Mouse (Mus musculus): ENCODE data around the gene Tpcn2. TPM values are rescaled to one million over a fixed set of nuclear protein-coding genes. Genes with fewer than 3 reads are reported as not detected.

Tpcn2 gene
- polyA plus RNA-seq, 1 experiment from 2014 or later = 2.4 TPM

GRCm38 (mm10) chr7:145139100-145139499 is 144.7 kb downstream of the Tpcn2 start:
- DNase-seq (ENCODE audit: low spot score) (no peak), ATAC-seq (replicated peaks; ENCODE audit: low FRiP score) (no peak)
- WGBS = 85% methylated on average over 1 of the region's 1 CpGs
- H3K9ac ChIP-seq (ENCODE audit: low read length) = no peak overlapping the region
- no peaks in the 10 kb centered on the region; the same call in 1 of the 2 replicates for H3K9me3 ChIP-seq (ENCODE audit: control insufficient read depth, low read length)
- H3K4me2 ChIP-seq (ENCODE audit: low read depth, low read length, severe bottlenecking) = no peak overlapping the region
- no peaks in the 10 kb centered on the region for H3K36me3 ChIP-seq (ENCODE audit: control insufficient read depth, insufficient read depth, low read length)
- no peaks in the 10 kb centered on the region for H3K4me1 ChIP-seq (replicated peaks; ENCODE audit: control insufficient read depth, insufficient read depth, low read length)
- H3K27ac ChIP-seq (ENCODE audit: low read depth, low read length) = no peak overlapping the region
- no peaks in the 10 kb centered on the region for H3K27me3 ChIP-seq (ENCODE audit: control insufficient read depth, insufficient read depth, low read length)
- H3K4me3 ChIP-seq (ENCODE audit: low read depth, low read length) = no peak overlapping the region

DNA sequence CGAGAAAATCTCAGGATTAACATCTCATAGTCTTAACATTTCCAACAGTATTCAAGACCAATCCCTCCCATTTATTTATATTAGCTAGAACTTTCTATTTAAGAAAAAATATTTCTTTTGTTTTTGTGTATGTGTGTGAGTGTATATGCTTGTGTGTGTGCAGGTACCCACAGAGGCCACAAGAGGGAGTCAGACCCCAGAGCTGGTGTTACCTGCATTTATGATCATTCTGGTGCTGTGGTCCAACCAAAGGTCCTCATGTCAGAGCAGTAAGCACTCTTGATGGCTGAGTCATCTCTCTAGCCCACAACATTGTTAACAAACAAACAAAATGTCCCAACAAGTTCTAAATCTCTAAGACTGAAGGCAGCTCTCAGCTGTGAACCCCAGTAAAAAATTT is 145.9 kb downstream of the Tpcn2 start:
- H3K9me3 ChIP-seq (ENCODE audit: control insufficient read depth, low read length) = no peaks in the 10 kb centered on the region; the same call in 1 of the 2 replicates
- no peak for ATAC-seq (replicated peaks; ENCODE audit: low FRiP score)
- H3K4me2 ChIP-seq (ENCODE audit: low read depth, low read length, severe bottlenecking) = no peak overlapping the region
- no peak for DNase-seq (ENCODE audit: low spot score)
- no peak overlapping the region for H3K9ac ChIP-seq (ENCODE audit: low read length)
- H3K36me3 ChIP-seq (ENCODE audit: control insufficient read depth, insufficient read depth, low read length) = no peaks in the 10 kb centered on the region
- WGBS = 86% methylated on average over 1 of the region's 1 CpGs
- no peaks in the 10 kb centered on the region for H3K4me1 ChIP-seq (replicated peaks; ENCODE audit: control insufficient read depth, insufficient read depth, low read length)
- H3K27ac ChIP-seq (ENCODE audit: low read depth, low read length) = no peak overlapping the region
- H3K27me3 ChIP-seq (ENCODE audit: control insufficient read depth, insufficient read depth, low read length) = no peaks in the 10 kb centered on the region
- H3K4me3 ChIP-seq (ENCODE audit: low read depth, low read length) = no peak overlapping the region

DNA sequence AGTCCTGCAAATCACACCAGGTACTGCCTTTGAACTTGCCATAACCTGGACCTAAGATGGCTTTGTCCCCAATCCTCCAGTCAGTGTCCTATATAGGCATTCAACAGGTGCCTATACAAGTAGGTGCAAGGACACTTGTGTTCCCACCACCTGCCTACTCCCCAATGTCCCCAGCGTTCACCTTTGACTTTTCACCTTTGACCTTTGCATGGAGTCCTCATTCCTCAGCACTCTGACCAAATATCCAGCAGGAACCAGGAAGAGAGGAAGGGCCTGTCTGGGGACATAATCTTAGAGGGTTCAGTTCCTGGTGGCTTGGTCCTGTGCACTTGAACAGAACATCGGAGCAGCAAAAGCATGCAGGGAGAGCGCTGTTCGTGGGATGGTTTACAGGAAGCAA is 147.0 kb downstream of the Tpcn2 start:
- H3K4me3 ChIP-seq (ENCODE audit: low read depth, low read length) = no peak overlapping the region
- H3K4me1 ChIP-seq (replicated peaks; ENCODE audit: control insufficient read depth, insufficient read depth, low read length) = no peaks in the 10 kb centered on the region
- H3K27ac ChIP-seq (ENCODE audit: low read depth, low read length) = no peak overlapping the region
- 94% methylated on average over 4 of the region's 4 CpGs for WGBS
- H3K4me2 ChIP-seq (ENCODE audit: low read depth, low read length, severe bottlenecking) = no peak overlapping the region
- H3K36me3 ChIP-seq (ENCODE audit: control insufficient read depth, insufficient read depth, low read length) = no peaks in the 10 kb centered on the region
- no peak for ATAC-seq (replicated peaks; ENCODE audit: low FRiP score)
- no peaks in the 10 kb centered on the region; the same call in 1 of the 2 replicates for H3K9me3 ChIP-seq (ENCODE audit: control insufficient read depth, low read length)
- no peaks in the 10 kb centered on the region for H3K27me3 ChIP-seq (ENCODE audit: control insufficient read depth, insufficient read depth, low read length)
- no peak overlapping the region for H3K9ac ChIP-seq (ENCODE audit: low read length)
- DNase-seq (ENCODE audit: low spot score) = no peak

Other genes starting within 250 kb of the Tpcn2 start
- 0.21 TPM in 1 of 2 replicates, not detected in the other for gene 1810010D01Rik, start 75.9 kb downstream of the Tpcn2 start, polyA plus RNA-seq (2014; fragmentation: Nextera tagmentation; extraction: Ambion mirVana)
- 0.20 and 0.25 TPM in 2 replicates for gene Mrgprf, start 16.8 kb upstream of the Tpcn2 start, polyA plus RNA-seq (2014; fragmentation: Nextera tagmentation; extraction: Ambion mirVana)
- gene Mrgprd, start 30.8 kb upstream of the Tpcn2 start, polyA plus RNA-seq (2014; fragmentation: Nextera tagmentation; extraction: Ambion mirVana) = not detected in 2 replicates